Mouse (Mus musculus) heart, embryonic 13.5 days (tissue): Measurements from ENCODE around the gene Gclm. TPM values are rescaled to one million over a fixed set of nuclear protein-coding genes. Genes with fewer than 3 reads are reported as not detected.
"Not testable (repeated sequence)": the region's sequence is repeated elsewhere in the genome, so short reads cannot be mapped to it uniquely, and the experiment has no call there.

ENCODE experiments used
- ATAC-seq: fragments of 200-750 bp; cut with Nextera tagmentation; 2 replicates; pipeline ENCODE4 v1.8.0; 2017; ENCODE audit warnings: moderate TSS enrichment; ENCODE audit not compliant: insufficient number of reproducible peaks, low FRiP score, low TSS enrichment; ENCODE audit errors: extremely low read depth
- H3K27ac ChIP-seq: fragments of 300-500 bp; sonication (generic); replicated peaks from 2 replicates; pipeline ENCODE4 v1.5.1; 2015; ENCODE audit warnings: moderate library complexity, mild to moderate bottlenecking, inconsistent platforms
- H3K27me3 ChIP-seq: fragments of 300-500 bp; sonication (generic); replicated peaks from 2 replicates; pipeline ENCODE4 v1.6.1; 2015; ENCODE audit warnings: mild to moderate bottlenecking, inconsistent platforms
- H3K36me3 ChIP-seq: fragments of 300-500 bp; sonication (generic); 2 replicates; pipeline ENCODE4 v1.6.1; 2015; ENCODE audit warnings: mild to moderate bottlenecking, inconsistent platforms
- H3K4me1 ChIP-seq: fragments of 300-500 bp; sonication (generic); 2 replicates; pipeline ENCODE4 v1.6.1; 2015; ENCODE audit warnings: inconsistent platforms
- H3K4me2 ChIP-seq: fragments of 300-500 bp; sonication (generic); 2 replicates; pipeline ENCODE4 v1.6.1; 2015; ENCODE audit warnings: inconsistent platforms, mild to moderate bottlenecking, moderate library complexity
- H3K4me3 ChIP-seq: fragments of 300-500 bp; sonication (generic); 2 replicates; pipeline ENCODE4 v1.5.1; 2015; ENCODE audit warnings: moderate library complexity, mild to moderate bottlenecking, inconsistent platforms
- H3K9ac ChIP-seq: fragments of 300-500 bp; sonication (generic); 2 replicates; pipeline ENCODE4 v1.6.1; 2015; ENCODE audit warnings: inconsistent platforms, mild to moderate bottlenecking, moderate library complexity
- H3K9me3 ChIP-seq: fragments of 300-500 bp; sonication (generic); 2 replicates; pipeline ENCODE4 v1.6.1; 2016; ENCODE audit warnings: inconsistent platforms
- WGBS: fragments of 180-500 bp; shearing (Covaris S2); methylation state at CpG from one replicate; pipeline ENCODE4 v1.1.7; 2015; ENCODE audit warnings: mixed read lengths; 5-methylcytosine and 5-hydroxymethylcytosine counted together
- polyA plus RNA-seq: library from polyadenylated mRNA; unstranded; fragments of >200 nt; fragmentation: Nextera tagmentation; extraction: Ambion mirVana; gene quantifications from 2 replicates; pipeline ENCODE4 v1.2.1, GENCODE M21; 2015

Gene Gclm
- polyA plus RNA-seq, 1 experiment from 2014 or later = 90.0 TPM

GRCm38 (mm10) chr3:122207766-122208165, 37.6 kb upstream of the Gclm start:
- Histone ChIP-seq H3K27ac (no peak overlapping the region), H3K4me2 (no peak overlapping the region), H3K4me1 (peaks cover 5% of the 10 kb centered on the region; the same call in 1 of the 2 replicates), H3K27me3 (no peaks in the 10 kb centered on the region), H3K9me3 (no peaks in the 10 kb centered on the region), H3K9ac (no peak overlapping the region), H3K4me3 (no peak overlapping the region), H3K36me3 (no peaks in the 10 kb centered on the region)
- ATAC-seq = no peak
- 86% methylated on average over 6 of the region's 6 CpGs for WGBS

DNA sequence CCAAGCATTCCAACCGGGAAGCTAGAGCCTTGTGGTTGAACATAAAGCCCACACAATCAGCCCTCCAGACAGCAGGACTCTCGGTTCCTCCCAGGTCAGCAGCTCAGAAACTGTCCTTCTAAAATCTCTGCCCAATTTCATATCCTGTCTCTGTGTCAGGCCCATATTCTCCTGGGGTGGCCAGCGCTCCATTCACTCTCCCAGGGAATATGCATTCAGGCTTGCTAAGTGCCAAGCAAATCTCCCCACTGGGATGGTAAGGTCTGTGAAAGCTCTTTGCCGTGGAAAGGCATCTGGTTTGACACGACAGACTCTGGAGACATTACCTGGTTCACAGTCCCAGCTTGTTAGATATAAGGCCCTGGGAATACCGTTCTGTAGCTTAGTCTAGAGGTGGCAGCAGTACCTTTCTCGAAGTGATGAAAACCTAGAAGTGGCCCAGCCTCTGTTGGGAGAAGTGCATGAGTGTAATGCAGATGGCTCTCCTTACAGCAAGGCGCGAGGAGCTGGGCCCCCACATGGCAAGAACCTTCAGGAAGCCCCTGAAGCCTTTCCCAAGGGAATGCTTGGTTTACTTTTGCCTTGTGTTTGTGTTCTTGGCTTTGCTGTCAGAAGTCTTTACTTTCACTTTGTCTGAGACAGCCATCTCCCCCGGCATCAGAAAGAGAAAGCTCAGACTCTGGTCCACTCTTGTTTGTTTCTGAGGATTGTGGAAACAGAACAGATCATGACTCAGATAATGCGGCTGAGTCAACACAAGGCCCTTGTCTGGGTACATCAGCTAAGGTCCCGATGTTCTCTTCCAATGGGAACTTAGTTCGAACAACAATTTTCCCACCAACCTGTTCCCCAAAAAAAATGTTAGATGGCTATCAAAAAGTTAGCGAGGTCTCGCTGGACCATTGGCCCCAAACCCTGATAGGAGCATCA, 36.8 kb upstream of the Gclm start:
- 66% methylated on average over 15 of the region's 15 CpGs for WGBS
- no peak overlapping the region for H3K4me2 ChIP-seq
- H3K27me3 ChIP-seq = no peaks in the 10 kb centered on the region
- H3K4me3 ChIP-seq = no peak overlapping the region
- H3K27ac ChIP-seq = no peak overlapping the region
- no peaks in the 10 kb centered on the region for H3K9me3 ChIP-seq
- ATAC-seq = no peak
- no peaks in the 10 kb centered on the region for H3K36me3 ChIP-seq
- no peak overlapping the region for H3K9ac ChIP-seq
- peaks cover 5% of the 10 kb centered on the region; the same call in 1 of the 2 replicates for H3K4me1 ChIP-seq

DNA sequence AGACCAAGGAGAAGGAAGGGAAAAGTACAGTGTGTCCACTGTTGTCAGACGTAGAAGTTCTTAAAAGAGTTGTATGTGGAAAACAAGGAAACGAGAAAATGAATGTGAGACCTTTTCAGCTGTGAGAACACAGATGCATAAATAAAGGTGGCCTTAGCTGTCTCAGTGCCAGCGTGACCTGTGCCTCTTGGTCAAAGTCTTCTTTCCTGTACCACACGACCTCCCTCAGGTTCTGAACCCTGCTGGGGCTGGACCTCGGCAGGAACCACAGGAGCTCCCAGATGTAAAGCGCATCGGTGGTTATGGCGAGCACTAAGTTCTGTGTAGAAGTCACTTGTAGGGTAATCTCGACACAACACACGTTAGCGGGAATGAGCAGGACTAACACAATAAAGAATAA, 35.8 kb upstream of the Gclm start:
- Histone ChIP-seq H3K4me2 (no peak overlapping the region), H3K36me3 (no peaks in the 10 kb centered on the region), H3K4me3 (no peak overlapping the region), H3K9ac (no peak overlapping the region), H3K9me3 (no peaks in the 10 kb centered on the region), H3K27me3 (no peaks in the 10 kb centered on the region), H3K27ac (no peak overlapping the region), H3K4me1 (peaks cover 5% of the 10 kb centered on the region; the same call in 1 of the 2 replicates)
- 87% methylated on average over 11 of the region's 11 CpGs for WGBS
- ATAC-seq = no peak

DNA sequence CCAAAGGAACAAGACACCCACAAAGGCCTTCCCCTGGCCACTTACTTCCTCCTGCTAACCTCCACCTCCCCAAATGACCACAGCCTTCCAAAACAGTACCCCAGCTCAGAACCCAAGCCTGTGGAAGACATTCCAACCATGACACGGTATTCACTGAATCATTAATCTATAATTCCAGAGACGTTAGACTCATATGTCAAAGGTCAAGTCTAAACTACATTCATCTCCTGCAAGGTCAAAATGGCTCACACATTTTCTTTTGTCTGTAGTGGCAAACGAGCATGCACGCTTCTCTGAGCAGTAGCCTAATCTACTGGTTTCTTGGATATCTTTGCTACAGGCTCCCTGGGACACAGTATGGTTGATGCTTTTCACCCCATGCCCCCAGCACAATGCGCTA, 34.9 kb upstream of the Gclm start:
- no peak overlapping the region for H3K4me3 ChIP-seq
- 77% methylated on average over 5 of the region's 5 CpGs for WGBS

GRCm38 (mm10) chr3:122210846-122211245, 34.5 kb upstream of the Gclm start:
- 83% methylated on average over 7 of the region's 7 CpGs for WGBS
- no peaks in the 10 kb centered on the region for H3K36me3 ChIP-seq
- no peak overlapping the region for H3K9ac ChIP-seq
- no peak for ATAC-seq
- H3K9me3 ChIP-seq = no peaks in the 10 kb centered on the region
- H3K4me3 ChIP-seq = no peak overlapping the region
- no peak overlapping the region for H3K27ac ChIP-seq
- H3K27me3 ChIP-seq = no peaks in the 10 kb centered on the region
- no peak overlapping the region for H3K4me2 ChIP-seq
- peaks cover 5% of the 10 kb centered on the region; the same call in 1 of the 2 replicates for H3K4me1 ChIP-seq

More for the DNA sequence above, 34.9 kb upstream of the Gclm start:
- Histone ChIP-seq H3K4me2 (no peak overlapping the region), H3K27ac (no peak overlapping the region), H3K9ac (no peak overlapping the region), H3K27me3 (no peaks in the 10 kb centered on the region), H3K36me3 (no peaks in the 10 kb centered on the region), H3K4me1 (peaks cover 5% of the 10 kb centered on the region; the same call in 1 of the 2 replicates), H3K9me3 (no peaks in the 10 kb centered on the region)
- ATAC-seq = no peak

DNA sequence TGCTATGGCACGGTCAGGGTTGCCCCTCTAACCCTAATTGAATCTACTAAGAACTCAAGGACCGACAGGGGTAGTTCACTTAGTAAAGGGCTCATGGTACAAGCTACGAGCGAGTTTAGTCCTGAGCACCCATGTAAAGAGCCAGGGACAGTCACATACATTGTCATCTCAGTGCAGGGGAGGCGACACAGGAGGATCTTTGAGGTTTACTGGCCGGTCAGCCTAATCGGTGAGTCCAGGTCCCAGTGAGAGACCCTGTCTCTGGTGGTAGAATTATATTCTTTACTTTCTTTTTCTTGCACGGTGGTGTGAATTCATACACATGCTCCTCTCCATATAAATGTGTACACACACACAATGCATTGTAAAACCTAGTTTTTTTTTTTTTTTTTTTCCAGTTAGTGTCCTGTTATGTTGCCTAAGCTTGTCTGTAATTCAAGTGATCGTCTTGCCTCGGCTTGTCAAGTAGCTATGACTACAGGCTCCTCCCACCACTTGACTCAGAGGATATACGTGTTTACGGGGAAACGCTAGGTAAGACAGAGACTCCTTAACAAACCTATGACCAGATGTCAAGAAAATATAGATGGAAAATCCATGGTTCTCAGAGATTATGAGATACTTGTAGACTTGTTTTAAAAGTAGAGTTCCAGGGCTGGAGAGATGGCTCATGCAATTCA, 33.8 kb upstream of the Gclm start:
- no peaks in the 10 kb centered on the region for H3K36me3 ChIP-seq
- H3K4me1 ChIP-seq = peaks cover 5% of the 10 kb centered on the region; the same call in 1 of the 2 replicates
- no peaks in the 10 kb centered on the region for H3K27me3 ChIP-seq
- no peak overlapping the region for H3K4me3 ChIP-seq
- H3K27ac ChIP-seq = no peak overlapping the region
- no peak for ATAC-seq
- H3K9me3 ChIP-seq = no peaks in the 10 kb centered on the region
- H3K4me2 ChIP-seq = no peak overlapping the region
- 64% methylated on average over 13 of the region's 13 CpGs for WGBS
- H3K9ac ChIP-seq = no peak overlapping the region

DNA sequence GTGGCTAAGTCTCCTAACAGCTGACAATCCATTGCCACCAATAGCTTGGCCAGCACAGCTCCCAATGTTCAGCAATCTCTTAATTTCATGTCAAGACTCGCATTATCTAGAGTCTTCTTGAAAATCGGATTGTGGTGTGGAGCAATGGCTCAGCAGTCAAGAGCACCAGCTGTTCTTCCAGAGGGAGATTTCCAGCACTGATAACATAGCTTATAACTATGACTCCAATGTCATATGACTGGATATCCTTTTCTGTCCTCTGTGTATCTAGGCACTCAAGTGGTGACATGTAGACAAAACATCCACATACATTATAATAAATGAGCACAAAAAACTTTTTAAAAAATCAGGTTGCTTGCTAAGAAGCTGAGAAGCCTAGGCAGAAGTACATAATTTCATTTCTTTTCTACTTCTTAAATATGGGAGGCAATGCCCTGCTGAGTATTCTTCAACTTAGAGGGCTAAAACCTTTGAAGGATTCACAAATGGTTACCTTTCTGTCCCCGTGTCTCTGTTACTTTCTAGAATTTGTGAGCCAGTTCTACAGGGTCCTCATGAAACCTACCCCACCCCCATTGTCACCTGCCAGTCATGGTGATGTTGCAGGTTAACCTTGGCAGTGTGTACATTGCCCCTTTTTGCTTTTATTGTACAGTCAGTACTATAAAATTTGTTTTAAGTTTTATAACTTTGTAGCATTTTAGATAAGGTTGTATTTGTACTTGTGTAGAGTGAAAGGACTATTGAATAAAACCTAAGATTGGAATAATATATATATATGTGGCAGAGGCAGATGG, 23.9 kb upstream of the Gclm start:
- Histone ChIP-seq H3K36me3 (no peaks in the 10 kb centered on the region), H3K27me3 (no peaks in the 10 kb centered on the region), H3K4me3 (no peak overlapping the region), H3K27ac (no peak overlapping the region), H3K4me2 (no peak overlapping the region), H3K9me3 (no peaks in the 10 kb centered on the region), H3K9ac (no peak overlapping the region), H3K4me1 (peaks cover 3% of the 10 kb centered on the region; the same call in 1 of the 2 replicates)
- ATAC-seq = no peak
- 70% methylated on average over 3 of the region's 3 CpGs for WGBS

DNA sequence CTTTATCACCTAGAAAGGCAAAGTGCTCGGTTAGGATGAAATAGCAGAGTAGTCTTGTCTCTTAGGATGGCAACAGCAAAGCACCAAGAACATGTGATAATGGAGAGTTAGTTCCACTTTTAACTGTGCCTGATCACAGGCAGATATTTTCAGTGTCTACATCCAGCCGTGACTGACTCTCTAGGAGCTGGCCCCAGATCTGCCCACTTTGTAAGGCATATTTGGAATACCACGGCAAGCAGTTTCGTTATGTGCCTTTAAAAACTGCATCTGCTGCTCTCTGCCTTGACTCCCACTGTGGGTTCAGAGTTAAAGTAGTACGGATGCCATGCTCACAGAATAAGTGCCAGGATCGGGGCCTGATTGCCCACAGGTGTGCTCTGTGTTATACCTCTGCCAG, 18.4 kb upstream of the Gclm start:
- H3K9ac ChIP-seq, H3K9me3 ChIP-seq, H3K4me3 ChIP-seq, H3K27me3 ChIP-seq, H3K27ac ChIP-seq, ATAC-seq, H3K36me3 ChIP-seq: not testable (repeated sequence)
- peak overlapping the region; percentile 58 for H3K4me2 ChIP-seq
- peaks cover 13% of the 10 kb centered on the region for H3K4me1 ChIP-seq
- 33% methylated on average over 6 of the region's 6 CpGs for WGBS

GRCm38 (mm10) chr3:122235772-122236171, 9.6 kb upstream of the Gclm start:
- H3K9ac ChIP-seq = no peak overlapping the region
- no peak overlapping the region for H3K27ac ChIP-seq
- H3K4me1 ChIP-seq = no peaks in the 10 kb centered on the region
- no peaks in the 10 kb centered on the region for H3K9me3 ChIP-seq
- no peak overlapping the region for H3K4me3 ChIP-seq
- ATAC-seq = no peak
- no peaks in the 10 kb centered on the region for H3K27me3 ChIP-seq
- 40% methylated on average over 1 of the region's 1 CpGs for WGBS
- H3K4me2 ChIP-seq = no peak overlapping the region
- no peaks in the 10 kb centered on the region for H3K36me3 ChIP-seq

DNA sequence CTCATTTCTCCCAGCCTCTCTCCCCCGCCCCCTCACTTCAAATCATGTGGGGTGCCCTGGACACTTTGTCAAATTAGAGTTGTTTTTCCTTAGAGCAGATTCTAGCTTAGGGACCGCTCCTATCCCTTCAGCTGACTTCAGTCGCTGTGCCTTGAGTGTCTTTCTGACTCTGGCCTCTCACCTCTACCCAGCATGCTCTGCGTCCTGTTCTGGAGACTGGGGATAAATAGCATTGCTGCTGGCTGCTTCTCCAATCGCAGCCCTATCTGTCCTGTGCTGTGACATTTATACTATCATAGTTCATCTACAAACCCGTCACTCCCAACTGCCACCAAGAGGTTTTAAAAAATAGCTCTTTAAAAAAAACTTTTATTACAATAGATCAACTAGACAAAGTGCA, 2.5 kb upstream of the Gclm start:
- Histone ChIP-seq H3K27ac (peak overlapping the region; percentile 65), H3K4me1 (peaks cover 30% of the 10 kb centered on the region), H3K36me3 (no peaks in the 10 kb centered on the region), H3K9ac (no peak overlapping the region), H3K27me3 (no peaks in the 10 kb centered on the region), H3K4me3 (no peak overlapping the region), H3K9me3 (no peaks in the 10 kb centered on the region), H3K4me2 (peak overlapping the region; percentile 69)
- no peak for ATAC-seq
- 50% methylated on average over 6 of the region's 6 CpGs for WGBS
